Mouse (Mus musculus) forebrain, embryonic 13.5 days (tissue): ENCODE results near the gene Dguok. TPM values are rescaled to one million over a fixed set of nuclear protein-coding genes. Genes with fewer than 3 reads are reported as not detected.

Experiments used
- ATAC-seq: fragments of 200-750 bp; cut with Nextera tagmentation; 2 replicates; pipeline ENCODE4 v1.8.0; 2017
- H3K27ac ChIP-seq: fragments of 300-500 bp; sonication (generic); 2 replicates; pipeline ENCODE4 v1.5.1; 2015; ENCODE audit warnings: inconsistent platforms, mild to moderate bottlenecking, moderate library complexity
- H3K27me3 ChIP-seq: fragments of 300-500 bp; sonication (generic); 2 replicates; pipeline ENCODE4 v1.6.1; 2015; ENCODE audit warnings: mild to moderate bottlenecking, inconsistent platforms
- H3K36me3 ChIP-seq: fragments of 300-500 bp; sonication (generic); 2 replicates; pipeline ENCODE4 v1.6.1; 2015; ENCODE audit warnings: mild to moderate bottlenecking, inconsistent platforms; ENCODE audit not compliant: poor library complexity, severe bottlenecking
- H3K4me1 ChIP-seq: fragments of 300-500 bp; sonication (generic); 2 replicates; pipeline ENCODE4 v1.6.1; 2015; ENCODE audit warnings: inconsistent platforms
- H3K4me2 ChIP-seq: fragments of 300-500 bp; sonication (generic); 2 replicates; pipeline ENCODE4 v1.6.1; 2015; ENCODE audit warnings: inconsistent platforms, mild to moderate bottlenecking, moderate library complexity
- H3K4me3 ChIP-seq: fragments of 300-500 bp; sonication (generic); 2 replicates; pipeline ENCODE4 v1.5.1; 2015; ENCODE audit warnings: mild to moderate bottlenecking, inconsistent platforms
- H3K9ac ChIP-seq: fragments of 300-500 bp; sonication (generic); 2 replicates; pipeline ENCODE4 v1.6.1; 2015; ENCODE audit warnings: mild to moderate bottlenecking, inconsistent platforms
- H3K9me3 ChIP-seq: fragments of 300-500 bp; sonication (generic); replicated peaks from 2 replicates; pipeline ENCODE4 v1.6.1; 2016; ENCODE audit warnings: inconsistent platforms
- WGBS: fragments of 180-500 bp; shearing (Covaris S2); methylation state at CpG from one replicate; pipeline ENCODE4 v1.1.7; 2015; 5-methylcytosine and 5-hydroxymethylcytosine counted together
- polyA plus RNA-seq: library from polyadenylated mRNA; unstranded; fragments of >200 nt; fragmentation: Nextera tagmentation; extraction: Ambion mirVana; gene quantifications from 2 replicates; pipeline ENCODE4 v1.2.1, GENCODE M21; 2015

Dguok gene
- polyA plus RNA-seq, 1 experiment from 2014 or later = 68.9 TPM

GRCm38 (mm10) chr6:83448911-83449310, 57.9 kb downstream of the Dguok start:
- ATAC-seq = no peak
- Histone ChIP-seq H3K4me2 (no peak overlapping the region), H3K4me1 (peaks cover 89% of the 10 kb centered on the region), H3K27ac (no peak overlapping the region), H3K36me3 (peaks cover 51% of the 10 kb centered on the region), H3K4me3 (no peak overlapping the region), H3K9ac (no peak overlapping the region), H3K27me3 (no peaks in the 10 kb centered on the region), H3K9me3 (no peaks in the 10 kb centered on the region)
- 90% methylated on average over 4 of the region's 4 CpGs for WGBS

- no peak for ATAC-seq
- Histone ChIP-seq H3K4me3 (no peak overlapping the region), H3K36me3 (peaks cover 51% of the 10 kb centered on the region), H3K27me3 (no peaks in the 10 kb centered on the region), H3K4me1 (peaks cover 90% of the 10 kb centered on the region), H3K9ac (no peak overlapping the region), H3K9me3 (no peaks in the 10 kb centered on the region), H3K4me2 (no peak overlapping the region), H3K27ac (no peak overlapping the region)
- WGBS = 85% methylated on average over 7 of the region's 7 CpGs
These were observed 59.7 kb downstream of the Dguok start for GRCm38 (mm10) chr6:83447031-83447430.

- peaks cover 46% of the 10 kb centered on the region for H3K36me3 ChIP-seq
- peaks cover 86% of the 10 kb centered on the region for H3K4me1 ChIP-seq
- no peaks in the 10 kb centered on the region for H3K27me3 ChIP-seq
- 85% methylated on average over 2 of the region's 2 CpGs for WGBS
- H3K9ac ChIP-seq = no peak overlapping the region
- H3K27ac ChIP-seq = no peak overlapping the region
- no peaks in the 10 kb centered on the region for H3K9me3 ChIP-seq
- H3K4me2 ChIP-seq = no peak overlapping the region
- H3K4me3 ChIP-seq = no peak overlapping the region
- no peak for ATAC-seq
These were observed 61.0 kb downstream of the Dguok start for GRCm38 (mm10) chr6:83445796-83446195.

- no peaks in the 10 kb centered on the region for H3K9me3 ChIP-seq
- H3K27ac ChIP-seq = peak overlapping the region; percentile 99
- peaks cover 39% of the 10 kb centered on the region for H3K36me3 ChIP-seq
- H3K4me2 ChIP-seq = peak overlapping the region; percentile 79
- H3K27me3 ChIP-seq = no peaks in the 10 kb centered on the region
- peak overlapping the region; percentile 93; the same call in 1 of the 2 replicates for H3K9ac ChIP-seq
- H3K4me3 ChIP-seq = peak overlapping the region; percentile 2; the same call in 1 of the 2 replicates
- H3K4me1 ChIP-seq = peaks cover 87% of the 10 kb centered on the region
- ATAC-seq = peak; percentile 31; the same call in 1 of the 2 replicates
- 7% methylated on average over 13 of the region's 13 CpGs for WGBS
These were observed 63.1 kb downstream of the Dguok start for GRCm38 (mm10) chr6:83443441-83444340.

- H3K27ac ChIP-seq = peak overlapping the region; percentile 99
- H3K36me3 ChIP-seq = peaks cover 42% of the 10 kb centered on the region
These were observed 64.1 kb downstream of the Dguok start for GRCm38 (mm10) chr6:83442639-83443038.

GRCm38 (mm10) chr6:83441259-83442061, 65.3 kb downstream of the Dguok start:
- peaks cover 96% of the 10 kb centered on the region for H3K4me1 ChIP-seq
- H3K27ac ChIP-seq = peak overlapping the region; percentile 99
- peak overlapping the region; percentile 93 for H3K9ac ChIP-seq
- H3K36me3 ChIP-seq = peaks cover 34% of the 10 kb centered on the region
- under 1% methylated on average over 48 of the region's 48 CpGs for WGBS
- H3K4me3 ChIP-seq = peak overlapping the region; percentile 79
- H3K4me2 ChIP-seq = peak overlapping the region; percentile 79
- H3K9me3 ChIP-seq = no peaks in the 10 kb centered on the region
- ATAC-seq = peak; percentile 89
- H3K27me3 ChIP-seq = no peaks in the 10 kb centered on the region

More at GRCm38 (mm10) chr6:83442639-83443038, 64.1 kb downstream of the Dguok start:
- H3K9ac ChIP-seq = 0 out of 2 replicates have a peak overlapping the region, but pooled peaks have one; percentile 93
- 48% methylated on average over 3 of the region's 3 CpGs for WGBS
- ATAC-seq = no peak
- peak overlapping the region; percentile 6; the same call in 1 of the 2 replicates for H3K4me3 ChIP-seq
- H3K27me3 ChIP-seq = no peaks in the 10 kb centered on the region
- H3K4me1 ChIP-seq = peaks cover 92% of the 10 kb centered on the region
- H3K9me3 ChIP-seq = no peaks in the 10 kb centered on the region
- H3K4me2 ChIP-seq = peak overlapping the region; percentile 79

- H3K27ac ChIP-seq = peak overlapping the region; percentile 99
- 1% methylated on average over 26 of the region's 26 CpGs for WGBS
- H3K4me3 ChIP-seq = peak overlapping the region; percentile 79
- H3K4me1 ChIP-seq = peaks cover 95% of the 10 kb centered on the region
- peak overlapping the region; percentile 79 for H3K4me2 ChIP-seq
- peak overlapping the region; percentile 93 for H3K9ac ChIP-seq
- no peaks in the 10 kb centered on the region for H3K9me3 ChIP-seq
- ATAC-seq = peak; percentile 63
- H3K36me3 ChIP-seq = peaks cover 27% of the 10 kb centered on the region
- no peaks in the 10 kb centered on the region for H3K27me3 ChIP-seq
These were observed 66.1 kb downstream of the Dguok start for GRCm38 (mm10) chr6:83440510-83441258.

- Histone ChIP-seq H3K9me3 (no peaks in the 10 kb centered on the region), H3K4me3 (peak overlapping the region; percentile 79), H3K4me1 (peaks cover 95% of the 10 kb centered on the region), H3K27ac (peak overlapping the region; percentile 99), H3K36me3 (peaks cover 22% of the 10 kb centered on the region), H3K9ac (peak overlapping the region; percentile 93), H3K27me3 (no peaks in the 10 kb centered on the region), H3K4me2 (peak overlapping the region; percentile 79)
- no peak for ATAC-seq
- WGBS = 19% methylated on average over 3 of the region's 3 CpGs
These were observed 66.6 kb downstream of the Dguok start for GRCm38 (mm10) chr6:83440197-83440509.

- H3K9ac ChIP-seq = peak overlapping the region; percentile 93
- peaks cover 95% of the 10 kb centered on the region for H3K4me1 ChIP-seq
- peak overlapping the region; percentile 79 for H3K4me2 ChIP-seq
- peaks cover 18% of the 10 kb centered on the region for H3K36me3 ChIP-seq
- H3K27ac ChIP-seq = peak overlapping the region; percentile 99
- peak overlapping the region; percentile 79 for H3K4me3 ChIP-seq
- H3K9me3 ChIP-seq = no peaks in the 10 kb centered on the region
- H3K27me3 ChIP-seq = no peaks in the 10 kb centered on the region
- 66% methylated on average over 5 of the region's 5 CpGs for WGBS
- ATAC-seq = no peak
These were observed 67.0 kb downstream of the Dguok start for GRCm38 (mm10) chr6:83439781-83440180.

- WGBS = 75% methylated on average over 13 of the region's 13 CpGs
- H3K4me3 ChIP-seq = peak overlapping the region; percentile 79
- no peaks in the 10 kb centered on the region for H3K27me3 ChIP-seq
- H3K36me3 ChIP-seq = peaks cover 15% of the 10 kb centered on the region
- ATAC-seq = no peak
- H3K9ac ChIP-seq = peak overlapping the region; percentile 93
- H3K9me3 ChIP-seq = no peaks in the 10 kb centered on the region
- H3K27ac ChIP-seq = peak overlapping the region; percentile 99
- H3K4me2 ChIP-seq = peak overlapping the region; percentile 79
- peaks cover 92% of the 10 kb centered on the region for H3K4me1 ChIP-seq
These were observed 67.5 kb downstream of the Dguok start for GRCm38 (mm10) chr6:83439119-83439767.

- peaks cover 19% of the 10 kb centered on the region for H3K36me3 ChIP-seq
- H3K9ac ChIP-seq = peak overlapping the region; percentile 93
- no peaks in the 10 kb centered on the region for H3K9me3 ChIP-seq
- no peak overlapping the region; the same call in 1 of the 2 replicates for H3K27ac ChIP-seq
- peak overlapping the region; percentile 79 for H3K4me2 ChIP-seq
- no peaks in the 10 kb centered on the region for H3K27me3 ChIP-seq
- 0 out of 2 replicates have a peak overlapping the region, but pooled peaks have one; percentile 6 for H3K4me3 ChIP-seq
- 72% methylated on average over 3 of the region's 3 CpGs for WGBS
- no peak for ATAC-seq
- peaks cover 92% of the 10 kb centered on the region for H3K4me1 ChIP-seq
These were observed 68.2 kb downstream of the Dguok start for GRCm38 (mm10) chr6:83438584-83438983.
